14 mouse cellular contexts compared by ENCODE assay signal in genomic region chr11:106566040-106566785, GRCm38 (mm10).
"Had no signal": no experiment of that assay in that cellular context is flagged by ENCODE, and none has a peak within 500 bp of the region (broad histone marks: within the 10 kb centered on the region; RNA-seq: fewer than 3 reads in every experiment).

No protein-coding gene starts in this region.

- H3K9me3 ChIP-seq: kidney, embryonic 15.5 days; limb, embryonic 15.5 days; liver, embryonic 12.5 days; megakaryocyte, embryonic 14.5 days; midbrain, embryonic 12.5 days; neural tube, embryonic 15.5 days had no signal

- H3K27me3 ChIP-seq: kidney, embryonic 15.5 days; limb, embryonic 15.5 days; liver, embryonic 12.5 days; megakaryocyte, embryonic 14.5 days; midbrain, embryonic 12.5 days; neural tube, embryonic 15.5 days had no signal

- H3K27ac ChIP-seq: kidney, embryonic 15.5 days; limb, embryonic 15.5 days; liver, embryonic 12.5 days; midbrain, embryonic 12.5 days; neural tube, embryonic 15.5 days had no signal

- H3K4me3 ChIP-seq: kidney, embryonic 15.5 days; limb, embryonic 15.5 days; liver, embryonic 12.5 days; megakaryocyte, embryonic 14.5 days; midbrain, embryonic 12.5 days; neural tube, embryonic 15.5 days had no signal

- H3K9ac ChIP-seq: kidney, embryonic 15.5 days; limb, embryonic 15.5 days; liver, embryonic 12.5 days; lung, embryonic 14.5 days; midbrain, embryonic 12.5 days; neural tube, embryonic 15.5 days had no signal

- ATAC-seq: liver, embryonic 12.5 days had no signal

- DNase-seq: kidney, postnatal 14 days; layer of hippocampus, postnatal 36 days; lung, embryonic 14.5 days; lung, postnatal 10 days; lung, postnatal 4 days; right cerebral cortex, adult 18-20 months; right cerebral cortex, postnatal 25 days; thymus, postnatal 36 days had no signal

- H3K4me2 ChIP-seq: kidney, embryonic 15.5 days; limb, embryonic 15.5 days; liver, embryonic 12.5 days; lung, embryonic 14.5 days; midbrain, embryonic 12.5 days; neural tube, embryonic 15.5 days had no signal

- H3K4me1 ChIP-seq: kidney, embryonic 15.5 days had no signal
